Mouse (Mus musculus): ENCODE measurements around the gene Uvssa. TPM values are rescaled to one million over a fixed set of nuclear protein-coding genes. Genes with fewer than 3 reads are reported as not detected.

Uvssa gene
- polyA plus RNA-seq, 1 experiment from 2014 or later = 12.0 TPM

- peaks cover 44% of the 10 kb centered on the region for H3K36me3 ChIP-seq (ENCODE audit: control insufficient read depth, insufficient read depth, low read length)
- ATAC-seq (ENCODE audit: insufficient number of reproducible peaks, insufficient read depth, low FRiP score, low read depth) = no peak
- no peak overlapping the region for H3K4me2 ChIP-seq (replicated peaks; ENCODE audit: low read depth, low read length)
- no peak overlapping the region for H3K27ac ChIP-seq (ENCODE audit: low read length)
- WGBS = 98% methylated on average over 4 of the region's 4 CpGs
- H3K9ac ChIP-seq (replicated peaks; ENCODE audit: low read depth, low read length) = no peak overlapping the region
- no peaks in the 10 kb centered on the region for H3K27me3 ChIP-seq (ENCODE audit: control insufficient read depth, insufficient read depth, low read length)
- no peak overlapping the region for H3K4me3 ChIP-seq (ENCODE audit: low read depth, low read length)
- H3K9me3 ChIP-seq (ENCODE audit: control insufficient read depth, low read depth, low read length) = no peaks in the 10 kb centered on the region
- no peaks in the 10 kb centered on the region for H3K4me1 ChIP-seq (ENCODE audit: control insufficient read depth, insufficient read depth, low read length)
Measured at GRCm38 (mm10) chr5:33358467-33358866, 19.9 kb upstream of the Uvssa start.

- Histone ChIP-seq H3K27ac (ENCODE audit: low read length) (no peak overlapping the region), H3K4me2 (replicated peaks; ENCODE audit: low read depth, low read length) (no peak overlapping the region), H3K9ac (replicated peaks; ENCODE audit: low read depth, low read length) (no peak overlapping the region), H3K4me1 (ENCODE audit: control insufficient read depth, insufficient read depth, low read length) (no peaks in the 10 kb centered on the region), H3K36me3 (ENCODE audit: control insufficient read depth, insufficient read depth, low read length) (peaks cover 84% of the 10 kb centered on the region), H3K4me3 (ENCODE audit: low read depth, low read length) (no peak overlapping the region), H3K9me3 (ENCODE audit: control insufficient read depth, low read depth, low read length) (no peaks in the 10 kb centered on the region), H3K27me3 (ENCODE audit: control insufficient read depth, insufficient read depth, low read length) (no peaks in the 10 kb centered on the region)
- WGBS = 91% methylated on average over 5 of the region's 5 CpGs
- ATAC-seq (ENCODE audit: insufficient number of reproducible peaks, insufficient read depth, low FRiP score, low read depth) = no peak
Measured at GRCm38 (mm10) chr5:33363263-33363662, 15.1 kb upstream of the Uvssa start.

- Histone ChIP-seq H3K9me3 (ENCODE audit: control insufficient read depth, low read depth, low read length) (no peaks in the 10 kb centered on the region), H3K9ac (replicated peaks; ENCODE audit: low read depth, low read length) (no peak overlapping the region), H3K27ac (ENCODE audit: low read length) (no peak overlapping the region), H3K4me3 (ENCODE audit: low read depth, low read length) (no peak overlapping the region), H3K4me1 (ENCODE audit: control insufficient read depth, insufficient read depth, low read length) (no peaks in the 10 kb centered on the region), H3K36me3 (ENCODE audit: control insufficient read depth, insufficient read depth, low read length) (peaks cover 83% of the 10 kb centered on the region), H3K4me2 (replicated peaks; ENCODE audit: low read depth, low read length) (no peak overlapping the region), H3K27me3 (ENCODE audit: control insufficient read depth, insufficient read depth, low read length) (no peaks in the 10 kb centered on the region)
- ATAC-seq (ENCODE audit: insufficient number of reproducible peaks, insufficient read depth, low FRiP score, low read depth) = no peak
- 88% methylated on average over 4 of the region's 4 CpGs for WGBS
Measured at GRCm38 (mm10) chr5:33368651-33369050, 9.7 kb upstream of the Uvssa start.

- Histone ChIP-seq H3K9me3 (ENCODE audit: control insufficient read depth, low read depth, low read length) (no peaks in the 10 kb centered on the region), H3K4me3 (ENCODE audit: low read depth, low read length) (no peak overlapping the region), H3K9ac (replicated peaks; ENCODE audit: low read depth, low read length) (no peak overlapping the region), H3K4me1 (ENCODE audit: control insufficient read depth, insufficient read depth, low read length) (no peaks in the 10 kb centered on the region), H3K4me2 (replicated peaks; ENCODE audit: low read depth, low read length) (no peak overlapping the region), H3K27ac (ENCODE audit: low read length) (no peak overlapping the region), H3K27me3 (ENCODE audit: control insufficient read depth, insufficient read depth, low read length) (no peaks in the 10 kb centered on the region), H3K36me3 (ENCODE audit: control insufficient read depth, insufficient read depth, low read length) (peaks cover 60% of the 10 kb centered on the region)
- ATAC-seq (ENCODE audit: insufficient number of reproducible peaks, insufficient read depth, low FRiP score, low read depth) = no peak
Measured at GRCm38 (mm10) chr5:33371137-33371536, 7.2 kb upstream of the Uvssa start.

- H3K4me2 ChIP-seq (replicated peaks; ENCODE audit: low read depth, low read length) = no peak overlapping the region
- no peak overlapping the region for H3K9ac ChIP-seq (replicated peaks; ENCODE audit: low read depth, low read length)
- 93% methylated on average over 4 of the region's 4 CpGs for WGBS
- H3K27ac ChIP-seq (ENCODE audit: low read length) = no peak overlapping the region
- no peaks in the 10 kb centered on the region for H3K27me3 ChIP-seq (ENCODE audit: control insufficient read depth, insufficient read depth, low read length)
- no peaks in the 10 kb centered on the region for H3K4me1 ChIP-seq (ENCODE audit: control insufficient read depth, insufficient read depth, low read length)
- peaks cover 57% of the 10 kb centered on the region for H3K36me3 ChIP-seq (ENCODE audit: control insufficient read depth, insufficient read depth, low read length)
- no peak overlapping the region for H3K4me3 ChIP-seq (ENCODE audit: low read depth, low read length)
- no peak for ATAC-seq (ENCODE audit: insufficient number of reproducible peaks, insufficient read depth, low FRiP score, low read depth)
- H3K9me3 ChIP-seq (ENCODE audit: control insufficient read depth, low read depth, low read length) = no peaks in the 10 kb centered on the region
Measured at GRCm38 (mm10) chr5:33371668-33372067, 6.7 kb upstream of the Uvssa start.

- Histone ChIP-seq H3K4me3 (ENCODE audit: low read depth, low read length) (no peak overlapping the region), H3K9me3 (ENCODE audit: control insufficient read depth, low read depth, low read length) (no peaks in the 10 kb centered on the region), H3K27me3 (ENCODE audit: control insufficient read depth, insufficient read depth, low read length) (no peaks in the 10 kb centered on the region), H3K4me1 (ENCODE audit: control insufficient read depth, insufficient read depth, low read length) (no peaks in the 10 kb centered on the region), H3K9ac (replicated peaks; ENCODE audit: low read depth, low read length) (no peak overlapping the region), H3K27ac (ENCODE audit: low read length) (no peak overlapping the region), H3K36me3 (ENCODE audit: control insufficient read depth, insufficient read depth, low read length) (peaks cover 50% of the 10 kb centered on the region), H3K4me2 (replicated peaks; ENCODE audit: low read depth, low read length) (no peak overlapping the region)
- 79% methylated on average over 18 of the region's 18 CpGs for WGBS
- no peak for ATAC-seq (ENCODE audit: insufficient number of reproducible peaks, insufficient read depth, low FRiP score, low read depth)
Measured at GRCm38 (mm10) chr5:33372331-33373038, 5.9 kb upstream of the Uvssa start.

GRCm38 (mm10) chr5:33377176-33377575 lies 1.2 kb upstream of the Uvssa start:
- ATAC-seq (ENCODE audit: insufficient number of reproducible peaks, insufficient read depth, low FRiP score, low read depth) = no peak
- peak overlapping the region; percentile 84 for H3K4me2 ChIP-seq (replicated peaks; ENCODE audit: low read depth, low read length)
- H3K4me3 ChIP-seq (ENCODE audit: low read depth, low read length) = peak overlapping the region; percentile 71; the same call in 1 of the 2 replicates
- no peak overlapping the region; the same call in 1 of the 2 replicates for H3K9ac ChIP-seq (replicated peaks; ENCODE audit: low read depth, low read length)
- no peaks in the 10 kb centered on the region for H3K9me3 ChIP-seq (ENCODE audit: control insufficient read depth, low read depth, low read length)
- no peaks in the 10 kb centered on the region for H3K27me3 ChIP-seq (ENCODE audit: control insufficient read depth, insufficient read depth, low read length)
- peaks cover 7% of the 10 kb centered on the region for H3K4me1 ChIP-seq (ENCODE audit: control insufficient read depth, insufficient read depth, low read length)
- H3K36me3 ChIP-seq (ENCODE audit: control insufficient read depth, insufficient read depth, low read length) = peaks cover 25% of the 10 kb centered on the region
- WGBS = 31% methylated on average over 6 of the region's 6 CpGs
- no peak overlapping the region for H3K27ac ChIP-seq (ENCODE audit: low read length)

GRCm38 (mm10) chr5:33377801-33378301 lies 498 bp upstream of the Uvssa start:
- peaks cover 18% of the 10 kb centered on the region for H3K36me3 ChIP-seq (ENCODE audit: control insufficient read depth, insufficient read depth, low read length)
- peaks cover 7% of the 10 kb centered on the region for H3K4me1 ChIP-seq (ENCODE audit: control insufficient read depth, insufficient read depth, low read length)
- H3K4me2 ChIP-seq (replicated peaks; ENCODE audit: low read depth, low read length) = peak overlapping the region; percentile 84
- no peaks in the 10 kb centered on the region for H3K27me3 ChIP-seq (ENCODE audit: control insufficient read depth, insufficient read depth, low read length)
- peak overlapping the region; percentile 71 for H3K4me3 ChIP-seq (ENCODE audit: low read depth, low read length)
- under 1% methylated on average over 21 of the region's 21 CpGs for WGBS
- no peaks in the 10 kb centered on the region for H3K9me3 ChIP-seq (ENCODE audit: control insufficient read depth, low read depth, low read length)
- H3K9ac ChIP-seq (replicated peaks; ENCODE audit: low read depth, low read length) = peak overlapping the region; percentile 52
- no peak; the same call in 1 of the 2 replicates for ATAC-seq (ENCODE audit: insufficient number of reproducible peaks, insufficient read depth, low FRiP score, low read depth)
- peak overlapping the region; percentile 94; the same call in 1 of the 2 replicates for H3K27ac ChIP-seq (ENCODE audit: low read length)

GRCm38 (mm10) chr5:33387550-33387949 lies 9.2 kb downstream of the Uvssa start:
- WGBS = 91% methylated on average over 11 of the region's 11 CpGs
- ATAC-seq (ENCODE audit: insufficient number of reproducible peaks, insufficient read depth, low FRiP score, low read depth) = no peak
- H3K27ac ChIP-seq (ENCODE audit: low read length) = no peak overlapping the region
- H3K9ac ChIP-seq (replicated peaks; ENCODE audit: low read depth, low read length) = no peak overlapping the region
- no peaks in the 10 kb centered on the region for H3K9me3 ChIP-seq (ENCODE audit: control insufficient read depth, low read depth, low read length)
- no peak overlapping the region for H3K4me2 ChIP-seq (replicated peaks; ENCODE audit: low read depth, low read length)
- peaks cover 14% of the 10 kb centered on the region for H3K36me3 ChIP-seq (ENCODE audit: control insufficient read depth, insufficient read depth, low read length)
- no peaks in the 10 kb centered on the region for H3K4me1 ChIP-seq (ENCODE audit: control insufficient read depth, insufficient read depth, low read length)
- no peaks in the 10 kb centered on the region for H3K27me3 ChIP-seq (ENCODE audit: control insufficient read depth, insufficient read depth, low read length)
- H3K4me3 ChIP-seq (ENCODE audit: low read depth, low read length) = no peak overlapping the region

All from stomach, embryonic 14.5 days (tissue).